Mouse (Mus musculus): Measurements from ENCODE around the gene Sohlh1.

DNA sequence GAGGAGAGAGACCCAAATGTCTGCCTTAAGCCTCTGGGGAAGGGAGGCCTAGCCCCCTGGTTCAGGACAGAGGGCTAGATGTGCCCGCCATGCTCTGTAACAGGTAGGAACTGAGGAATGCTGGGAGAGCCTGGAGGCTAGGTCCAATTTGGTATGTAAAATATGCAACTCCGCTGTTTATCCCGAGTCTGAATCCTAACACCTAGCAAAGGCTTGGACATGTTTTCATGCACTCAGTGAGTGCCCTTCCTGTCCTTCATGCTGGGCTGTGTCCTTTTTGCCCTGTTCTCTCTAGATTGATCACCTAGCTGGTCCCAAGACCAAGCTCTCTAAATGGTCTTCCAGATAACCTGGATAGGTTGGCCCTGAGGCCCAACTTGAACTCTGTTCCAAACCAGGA lies 12.8 kb upstream of the Sohlh1 start:
- TF ChIP-seq CTCF (IDR thresholded peaks at IDR 0.05; ENCODE audit: control insufficient read depth, insufficient read depth, low read length) (no peak), POLR2A (IDR thresholded peaks at IDR 0.05; ENCODE audit: borderline replicate concordance, control insufficient read depth, low read depth, low read length) (no peak)

Data from bone marrow, adult 2 months (tissue).